Mouse (Mus musculus): Measurements from ENCODE around the gene Pcsk4. TPM values are rescaled to one million over a fixed set of nuclear protein-coding genes. Genes with fewer than 3 reads are reported as not detected.

The Pcsk4 gene
- polyA plus RNA-seq, 1 experiment from 2014 or later: 2.1 TPM

DNA sequence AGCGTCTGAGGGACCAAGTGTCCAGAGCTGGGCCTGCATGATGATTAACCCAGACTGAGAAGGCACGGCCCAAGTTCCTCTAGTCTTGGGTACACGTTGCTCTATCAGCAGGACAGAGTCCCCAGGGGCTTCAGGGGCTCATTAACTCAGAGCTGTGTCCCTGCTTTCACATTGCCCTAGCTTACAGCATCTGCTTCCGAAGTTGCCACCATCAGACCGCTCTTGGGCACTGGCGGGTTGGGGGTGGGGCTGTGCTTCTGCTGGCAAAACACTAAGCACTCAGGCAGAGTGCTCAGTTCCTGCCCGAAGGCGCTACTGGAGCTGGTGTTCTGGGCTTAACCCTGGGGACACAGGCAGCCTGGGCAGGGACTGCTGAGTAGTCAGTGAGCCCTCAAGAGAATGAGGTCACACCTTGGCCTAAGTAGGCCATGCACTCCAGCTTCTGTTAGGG, 47.4 kb downstream of the Pcsk4 start:
- Histone ChIP-seq H3K27ac (replicated peaks) (peak overlapping the region; percentile 63), H3K4me2 (no peak overlapping the region), H3K4me3 (no peak overlapping the region), H3K36me3 (peaks cover 99% of the 10 kb centered on the region), H3K4me1 (peaks cover 25% of the 10 kb centered on the region), H3K9me3 (no peaks in the 10 kb centered on the region), H3K9ac (peak overlapping the region; percentile 2), H3K27me3 (replicated peaks) (no peaks in the 10 kb centered on the region)
- ATAC-seq (ENCODE audit: extremely low read depth, insufficient number of reproducible peaks, low FRiP score, low TSS enrichment): no peak
- 74% methylated on average over 8 of the region's 8 CpGs for WGBS

- no peak overlapping the region for H3K4me2 ChIP-seq
- WGBS: 51% methylated on average over 7 of the region's 7 CpGs
- peaks cover 25% of the 10 kb centered on the region for H3K4me1 ChIP-seq
- peak overlapping the region; percentile 2 for H3K9ac ChIP-seq
- H3K9me3 ChIP-seq: no peaks in the 10 kb centered on the region
- H3K27ac ChIP-seq (replicated peaks): peak overlapping the region; percentile 63
- no peak overlapping the region for H3K4me3 ChIP-seq
- no peak for ATAC-seq (ENCODE audit: extremely low read depth, insufficient number of reproducible peaks, low FRiP score, low TSS enrichment)
- H3K27me3 ChIP-seq (replicated peaks): no peaks in the 10 kb centered on the region
- H3K36me3 ChIP-seq: peaks cover 99% of the 10 kb centered on the region
Observed at GRCm38 (mm10) chr10:80281304-80281703, 48.0 kb downstream of the Pcsk4 start.

GRCm38 (mm10) chr10:80279273-80279672, 50.0 kb downstream of the Pcsk4 start:
- no peaks in the 10 kb centered on the region for H3K27me3 ChIP-seq (replicated peaks)
- H3K4me1 ChIP-seq: peaks cover 25% of the 10 kb centered on the region
- peaks cover 100% of the 10 kb centered on the region for H3K36me3 ChIP-seq
- 93% methylated on average over 12 of the region's 12 CpGs for WGBS
- no peak overlapping the region for H3K27ac ChIP-seq (replicated peaks)
- no peak for ATAC-seq (ENCODE audit: extremely low read depth, insufficient number of reproducible peaks, low FRiP score, low TSS enrichment)
- H3K4me3 ChIP-seq: no peak overlapping the region
- H3K9ac ChIP-seq: no peak overlapping the region; the same call in 1 of the 2 replicates
- H3K9me3 ChIP-seq: no peaks in the 10 kb centered on the region
- H3K4me2 ChIP-seq: no peak overlapping the region

DNA sequence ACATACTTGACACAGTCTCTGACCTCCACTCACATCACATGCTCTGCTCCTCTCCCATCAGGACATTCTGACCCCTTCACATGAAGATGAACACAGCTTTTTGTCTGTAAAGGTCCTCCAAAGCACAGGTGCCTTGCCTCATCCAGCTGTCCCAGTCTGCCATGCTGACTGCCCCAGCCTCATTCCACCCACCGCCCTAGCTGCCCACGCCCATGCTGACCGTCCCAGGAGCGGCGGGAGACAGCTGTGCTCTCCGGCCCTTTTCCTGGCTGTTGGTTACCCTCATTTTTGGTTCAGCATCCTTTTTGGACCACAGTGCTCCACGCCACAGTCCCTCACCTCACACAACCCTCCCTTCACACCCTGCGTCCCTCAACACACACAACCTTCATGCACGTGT, 50.9 kb downstream of the Pcsk4 start:
- peaks cover 100% of the 10 kb centered on the region for H3K36me3 ChIP-seq
- no peaks in the 10 kb centered on the region for H3K27me3 ChIP-seq (replicated peaks)
- H3K9me3 ChIP-seq: no peaks in the 10 kb centered on the region
- 90% methylated on average over 9 of the region's 9 CpGs for WGBS
- no peak for ATAC-seq (ENCODE audit: extremely low read depth, insufficient number of reproducible peaks, low FRiP score, low TSS enrichment)
- H3K27ac ChIP-seq (replicated peaks): no peak overlapping the region
- no peak overlapping the region for H3K9ac ChIP-seq
- H3K4me1 ChIP-seq: peaks cover 30% of the 10 kb centered on the region
- H3K4me2 ChIP-seq: no peak overlapping the region
- no peak overlapping the region for H3K4me3 ChIP-seq

DNA sequence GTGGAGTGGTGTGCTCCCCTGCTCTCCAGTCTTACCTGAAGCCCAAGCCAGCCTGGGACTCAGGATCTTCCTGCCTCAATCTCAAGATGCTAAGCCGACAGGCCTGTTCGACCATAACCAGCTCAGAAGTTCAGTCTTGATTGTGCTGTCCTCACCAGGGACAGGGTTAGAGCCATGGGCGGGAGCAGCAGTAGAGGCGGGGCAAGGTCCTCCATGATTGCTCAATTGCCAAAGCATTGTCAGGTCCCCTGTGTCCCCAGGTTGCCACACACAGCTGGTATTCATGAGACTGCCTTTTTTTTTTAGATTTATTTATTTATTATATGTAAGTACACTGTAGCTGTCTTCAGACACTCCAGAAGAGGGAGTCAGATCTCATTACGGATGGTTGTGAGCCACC, 53.1 kb downstream of the Pcsk4 start:
- H3K36me3 ChIP-seq: peaks cover 94% of the 10 kb centered on the region
- no peaks in the 10 kb centered on the region for H3K27me3 ChIP-seq (replicated peaks)
- 78% methylated on average over 5 of the region's 5 CpGs for WGBS
- no peaks in the 10 kb centered on the region for H3K9me3 ChIP-seq
- H3K9ac ChIP-seq: no peak overlapping the region
- H3K27ac ChIP-seq (replicated peaks): no peak overlapping the region
- peaks cover 29% of the 10 kb centered on the region for H3K4me1 ChIP-seq
- no peak overlapping the region for H3K4me3 ChIP-seq
- no peak overlapping the region for H3K4me2 ChIP-seq
- ATAC-seq (ENCODE audit: extremely low read depth, insufficient number of reproducible peaks, low FRiP score, low TSS enrichment): no peak

- H3K9ac ChIP-seq: no peak overlapping the region
- H3K27ac ChIP-seq (replicated peaks): no peak overlapping the region
- peaks cover 39% of the 10 kb centered on the region for H3K4me1 ChIP-seq
- no peak overlapping the region for H3K4me3 ChIP-seq
- H3K27me3 ChIP-seq (replicated peaks): no peaks in the 10 kb centered on the region
- no peak for ATAC-seq (ENCODE audit: extremely low read depth, insufficient number of reproducible peaks, low FRiP score, low TSS enrichment)
- 72% methylated on average over 3 of the region's 3 CpGs for WGBS
- H3K36me3 ChIP-seq: peaks cover 88% of the 10 kb centered on the region
- H3K9me3 ChIP-seq: no peaks in the 10 kb centered on the region
- no peak overlapping the region for H3K4me2 ChIP-seq
Observed at GRCm38 (mm10) chr10:80273847-80274246, 55.5 kb downstream of the Pcsk4 start.

DNA sequence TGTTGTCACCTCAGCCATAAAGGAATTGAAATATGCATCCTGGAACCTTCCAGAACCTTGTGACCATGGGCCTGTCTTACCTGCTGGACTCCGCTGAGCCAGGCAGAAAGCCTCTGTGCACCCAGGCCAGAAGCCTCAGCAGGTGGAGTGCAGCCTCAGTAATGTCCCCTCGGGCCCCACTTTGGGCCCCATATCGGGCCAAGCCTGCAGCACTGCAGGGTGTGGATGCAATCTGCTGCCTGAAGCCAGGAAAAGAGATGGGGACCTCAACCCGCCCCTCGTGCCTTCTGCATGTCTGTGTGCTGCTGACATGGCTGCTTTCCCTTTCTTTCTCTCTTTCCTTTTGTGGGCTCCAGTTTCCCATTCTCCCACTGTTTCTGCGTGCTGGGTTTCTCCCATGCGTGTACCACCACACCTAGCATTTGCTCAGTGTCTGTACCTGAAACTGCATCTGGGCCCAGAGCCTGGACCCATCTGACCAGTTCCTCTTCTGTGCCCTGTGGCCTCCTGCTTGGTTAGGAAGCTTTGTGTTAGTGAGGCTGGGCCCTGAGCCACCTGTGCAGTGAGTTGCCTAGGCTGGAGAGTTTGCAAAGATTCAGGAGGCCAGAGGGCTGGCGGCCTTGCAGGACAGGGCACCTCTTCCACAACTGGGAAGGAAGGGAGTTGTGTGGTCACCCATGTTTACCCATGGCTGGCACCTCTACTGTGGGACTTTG, 57.3 kb downstream of the Pcsk4 start:
- H3K4me3 ChIP-seq: no peak overlapping the region
- H3K27me3 ChIP-seq (replicated peaks): no peaks in the 10 kb centered on the region
- no peak overlapping the region for H3K4me2 ChIP-seq
- no peak overlapping the region for H3K27ac ChIP-seq (replicated peaks)
- peaks cover 57% of the 10 kb centered on the region for H3K4me1 ChIP-seq
- H3K9ac ChIP-seq: peak overlapping the region; percentile 11; the same call in 1 of the 2 replicates
- ATAC-seq (ENCODE audit: extremely low read depth, insufficient number of reproducible peaks, low FRiP score, low TSS enrichment): no peak
- no peaks in the 10 kb centered on the region for H3K9me3 ChIP-seq
- H3K36me3 ChIP-seq: peaks cover 85% of the 10 kb centered on the region
- whole genome bisulfite sequencing: 82% methylated on average over 8 of the region's 8 CpGs

Small RNA genes lying within 50 kb of the gene (microRNA-seq; reads per million reads assigned to microRNA genes)
- 1.4 reads per million for gene Mir6911

Other genes with a start within 250 kb of the Pcsk4 start
- 9.1 and 10.1 TPM in 2 replicates for gene Sbno2, start 223.9 kb downstream of the Pcsk4 start, polyA plus RNA-seq (2015; fragmentation: Nextera tagmentation; extraction: Ambion mirVana)
- 12.0 and 13.0 TPM in 2 replicates for gene Stk11, start 213.7 kb downstream of the Pcsk4 start, polyA plus RNA-seq (2015; fragmentation: Nextera tagmentation; extraction: Ambion mirVana)
- gene Atp5d, start 190.9 kb downstream of the Pcsk4 start, polyA plus RNA-seq (2015; fragmentation: Nextera tagmentation; extraction: Ambion mirVana): 808 and 893 TPM in 2 replicates
- 1.6 and 2.5 TPM in 2 replicates for gene Cbarp, start 188.7 kb downstream of the Pcsk4 start, polyA plus RNA-seq (2015; fragmentation: Nextera tagmentation; extraction: Ambion mirVana)
- gene Midn, start 181.2 kb downstream of the Pcsk4 start, polyA plus RNA-seq (2015; fragmentation: Nextera tagmentation; extraction: Ambion mirVana): 15.6 and 15.7 TPM in 2 replicates
- 87.9 and 96.4 TPM in 2 replicates for gene Cirbp, start 163.5 kb downstream of the Pcsk4 start, polyA plus RNA-seq (2015; fragmentation: Nextera tagmentation; extraction: Ambion mirVana)
- gene 1600002K03Rik, start 156.6 kb downstream of the Pcsk4 start, polyA plus RNA-seq (2015; fragmentation: Nextera tagmentation; extraction: Ambion mirVana): 10.4 and 13.1 TPM in 2 replicates
- gene Efna2, start 150.0 kb downstream of the Pcsk4 start, polyA plus RNA-seq (2015; fragmentation: Nextera tagmentation; extraction: Ambion mirVana): 8.5 and 10.6 TPM in 2 replicates
- gene Mum1, start 103.1 kb downstream of the Pcsk4 start, polyA plus RNA-seq (2015; fragmentation: Nextera tagmentation; extraction: Ambion mirVana): 41.7 and 43.7 TPM in 2 replicates
- 527 and 606 TPM in 2 replicates for gene Ndufs7, start 80.4 kb downstream of the Pcsk4 start, polyA plus RNA-seq (2015; fragmentation: Nextera tagmentation; extraction: Ambion mirVana)
- 53.3 and 62.1 TPM in 2 replicates for gene Gamt, start 68.5 kb downstream of the Pcsk4 start, polyA plus RNA-seq (2015; fragmentation: Nextera tagmentation; extraction: Ambion mirVana)
- gene Dazap1, start 68.0 kb downstream of the Pcsk4 start, polyA plus RNA-seq (2015; fragmentation: Nextera tagmentation; extraction: Ambion mirVana): 36.4 and 37.9 TPM in 2 replicates
- gene Rps15, start 37.0 kb downstream of the Pcsk4 start, polyA plus RNA-seq (2015; fragmentation: Nextera tagmentation; extraction: Ambion mirVana): 621 and 687 TPM in 2 replicates
- 0.90 and 0.94 TPM in 2 replicates for gene Apc2, start 33.5 kb downstream of the Pcsk4 start, polyA plus RNA-seq (2015; fragmentation: Nextera tagmentation; extraction: Ambion mirVana)
- gene 2310011J03Rik, start 9.0 kb downstream of the Pcsk4 start, polyA plus RNA-seq (2015; fragmentation: Nextera tagmentation; extraction: Ambion mirVana): 36.0 and 36.6 TPM in 2 replicates
- gene Reep6, start 455 bp upstream of the Pcsk4 start, polyA plus RNA-seq (2015; fragmentation: Nextera tagmentation; extraction: Ambion mirVana): 2.6 and 4.4 TPM in 2 replicates
- 6.5 and 8.3 TPM in 2 replicates for gene Adamtsl5, start 18.9 kb upstream of the Pcsk4 start, polyA plus RNA-seq (2015; fragmentation: Nextera tagmentation; extraction: Ambion mirVana)
- gene Plk5, start 27.0 kb upstream of the Pcsk4 start, polyA plus RNA-seq (2015; fragmentation: Nextera tagmentation; extraction: Ambion mirVana): not detected in 2 replicates
- gene Mex3d, start 58.2 kb upstream of the Pcsk4 start, polyA plus RNA-seq (2015; fragmentation: Nextera tagmentation; extraction: Ambion mirVana): 3.8 and 4.5 TPM in 2 replicates
- 170 and 182 TPM in 2 replicates for gene Mbd3, start 70.1 kb upstream of the Pcsk4 start, polyA plus RNA-seq (2015; fragmentation: Nextera tagmentation; extraction: Ambion mirVana)
- 1,246 and 1,505 TPM in 2 replicates for gene Uqcr11, start 77.3 kb upstream of the Pcsk4 start, polyA plus RNA-seq (2015; fragmentation: Nextera tagmentation; extraction: Ambion mirVana)
- 55.9 and 57.6 TPM in 2 replicates for gene Tcf3, start 104.1 kb upstream of the Pcsk4 start, polyA plus RNA-seq (2015; fragmentation: Nextera tagmentation; extraction: Ambion mirVana)
- gene Onecut3, start 165.3 kb upstream of the Pcsk4 start, polyA plus RNA-seq (2015; fragmentation: Nextera tagmentation; extraction: Ambion mirVana): not detected in 2 replicates
- gene Atp8b3, start 209.6 kb upstream of the Pcsk4 start, polyA plus RNA-seq (2015; fragmentation: Nextera tagmentation; extraction: Ambion mirVana): 0.11 and 0.13 TPM in 2 replicates
- gene Rexo1, start 232.1 kb upstream of the Pcsk4 start, polyA plus RNA-seq (2015; fragmentation: Nextera tagmentation; extraction: Ambion mirVana): 15.9 and 17.7 TPM in 2 replicates
- 5.1 and 6.2 TPM in 2 replicates for gene Klf16, start 247.8 kb upstream of the Pcsk4 start, polyA plus RNA-seq (2015; fragmentation: Nextera tagmentation; extraction: Ambion mirVana)